Mouse (Mus musculus) spleen, embryonic (tissue): ENCODE data around the gene Duox1.

Experiments
- CTCF ChIA-PET: fragments of 350-600 bp; sonication (Branson Sonifier 250); formaldehyde crosslinking; loops from one replicate; lab custom pipeline; 2022; lab: Charles Lee

Duox1 gene

DNA sequence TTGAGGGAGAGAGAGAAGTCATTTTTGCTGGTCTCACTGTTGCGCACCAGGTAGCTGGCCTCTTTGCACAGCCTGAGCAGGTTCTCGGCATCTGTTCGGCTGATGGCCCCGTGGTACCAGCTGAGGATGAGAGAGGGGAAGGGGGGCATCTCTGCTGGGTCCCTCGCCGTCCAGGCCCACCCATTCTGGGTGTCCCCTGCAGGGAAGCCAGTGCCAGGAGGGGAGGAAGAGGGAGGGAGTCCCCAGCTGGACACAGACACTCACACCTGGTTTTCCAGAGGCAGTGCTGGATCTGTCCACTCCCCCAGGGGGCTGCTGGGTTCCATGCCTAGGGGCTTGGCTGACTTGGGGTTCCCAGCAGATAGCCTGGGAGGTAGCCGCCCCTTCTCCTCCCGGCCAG is 38.3 kb downstream of the Duox1 start:
- CTCF ChIA-PET, result no interaction called here

DNA sequence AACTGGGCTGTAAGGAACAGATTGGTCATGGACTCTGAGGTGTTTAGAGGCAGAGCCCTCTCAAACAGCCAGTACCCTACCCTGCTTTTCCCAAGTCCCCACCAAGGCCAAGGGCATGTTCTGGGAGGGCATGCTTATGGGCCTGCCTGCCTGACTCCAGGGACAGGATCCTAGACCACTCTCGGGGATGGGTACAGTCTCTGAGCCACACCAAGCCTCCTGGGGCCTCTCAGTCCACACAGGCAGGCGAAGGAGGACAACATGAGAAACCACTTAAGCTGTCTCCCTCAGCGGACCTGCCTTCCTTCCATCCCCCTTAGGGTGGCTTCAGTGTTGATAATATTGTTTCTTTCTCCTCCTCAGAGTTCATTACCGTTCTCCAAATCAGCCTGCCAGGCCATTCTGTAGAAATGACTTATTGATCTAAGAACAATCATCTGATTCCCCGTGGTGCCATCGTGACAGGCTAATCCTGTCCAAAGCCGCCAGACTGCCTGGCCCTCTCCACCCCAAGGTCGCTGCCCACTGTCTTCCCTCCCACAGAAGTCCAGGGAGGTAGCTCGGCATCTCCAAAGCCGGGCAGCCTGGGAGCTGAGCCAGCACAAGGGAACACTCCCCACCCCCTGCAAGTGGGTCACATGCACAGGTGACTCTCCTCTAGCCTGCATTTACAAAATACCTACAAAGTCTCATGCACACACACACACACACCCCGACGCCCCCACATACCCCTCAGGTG is 38.9 kb downstream of the Duox1 start:
- CTCF ChIA-PET, result interaction anchor here (0.7 kb wide), 1 partner anchor 400 kb away, joined by 11 read pairs; no protein-coding TSS in a partner anchor

DNA sequence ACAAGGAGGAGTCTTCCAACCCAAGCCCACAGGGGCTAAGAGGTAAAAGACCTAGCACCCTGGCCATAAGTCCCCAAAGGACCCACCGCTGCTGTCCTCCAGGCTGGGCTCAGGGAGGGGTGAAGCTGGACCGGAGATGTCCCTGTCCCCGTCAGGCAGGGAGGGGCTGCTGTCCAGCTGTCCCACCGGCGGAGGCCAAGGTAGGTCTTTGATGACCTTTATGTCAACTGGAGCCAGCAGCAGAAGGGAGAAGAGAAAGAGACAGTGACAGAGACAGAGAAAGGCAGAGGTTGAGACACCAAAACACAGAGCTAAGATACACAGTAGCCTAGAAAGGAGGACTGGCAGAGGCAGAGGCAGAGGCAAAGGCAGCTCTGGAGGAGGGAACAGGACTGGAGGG is 39.9 kb downstream of the Duox1 start:
- CTCF ChIA-PET, result interaction anchor here (0.7 kb wide), 1 partner anchor 399 kb away, joined by 11 read pairs; no protein-coding TSS in a partner anchor

DNA sequence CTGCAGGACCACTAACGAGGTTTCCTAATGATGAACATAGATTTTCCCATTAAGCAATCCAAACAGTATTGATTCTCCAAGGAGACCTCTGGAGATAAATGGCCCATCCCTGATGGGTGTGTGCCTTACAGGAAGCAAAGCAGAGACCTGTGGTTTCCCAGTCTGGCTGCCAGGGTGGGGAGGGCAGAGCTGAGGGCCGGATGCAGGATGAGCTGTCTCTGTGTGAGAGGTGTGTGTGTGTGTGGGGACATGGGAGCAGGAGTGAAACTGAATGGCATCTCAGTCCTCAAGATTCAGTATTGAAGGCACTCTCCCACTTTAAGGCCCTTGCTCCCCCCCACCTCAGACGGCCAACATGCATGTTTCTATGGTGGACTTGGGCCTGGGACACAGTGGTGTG is 40.7 kb downstream of the Duox1 start:
- CTCF ChIA-PET, result no interaction called here

DNA sequence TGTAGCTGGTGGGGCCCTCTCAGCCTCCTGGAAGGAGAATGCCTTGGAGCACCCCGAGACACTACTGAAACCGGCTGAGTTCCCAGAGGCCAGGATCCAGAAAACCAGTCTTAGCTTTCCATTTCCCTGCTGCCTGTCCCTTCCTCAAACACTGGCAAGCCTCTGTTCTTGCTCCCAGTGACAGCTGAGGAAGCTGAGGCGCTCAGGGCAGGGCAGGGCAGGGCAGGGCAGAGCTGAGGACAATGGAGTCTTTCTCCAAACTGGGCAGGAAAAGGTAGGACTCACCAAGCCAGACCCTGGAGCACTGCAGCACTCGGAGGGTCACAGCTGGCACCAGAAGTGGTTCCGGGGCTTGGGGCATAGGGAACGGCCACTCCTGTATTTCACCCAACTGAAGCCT is 44.8 kb downstream of the Duox1 start:
- CTCF ChIA-PET, result no interaction called here

DNA sequence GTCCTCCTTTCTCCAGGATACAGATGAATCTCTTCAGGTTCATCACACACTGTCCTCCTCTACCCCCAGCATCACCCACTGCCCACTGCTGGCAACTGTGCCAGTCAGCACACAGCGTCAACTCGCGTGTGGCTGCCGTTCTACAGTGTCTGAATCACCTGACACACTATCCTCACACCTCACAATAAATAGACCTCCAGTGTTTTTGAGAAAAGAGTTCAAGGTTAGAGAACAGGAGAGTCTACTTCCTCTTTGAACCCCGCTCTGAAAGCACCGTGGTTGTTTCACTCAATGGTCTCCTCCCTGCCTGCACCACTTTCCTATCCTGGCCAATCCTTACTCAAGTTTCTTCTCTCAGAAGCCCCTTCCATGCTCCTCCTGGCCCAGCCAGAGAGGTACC is 45.7 kb downstream of the Duox1 start:
- CTCF ChIA-PET, result no interaction called here

DNA sequence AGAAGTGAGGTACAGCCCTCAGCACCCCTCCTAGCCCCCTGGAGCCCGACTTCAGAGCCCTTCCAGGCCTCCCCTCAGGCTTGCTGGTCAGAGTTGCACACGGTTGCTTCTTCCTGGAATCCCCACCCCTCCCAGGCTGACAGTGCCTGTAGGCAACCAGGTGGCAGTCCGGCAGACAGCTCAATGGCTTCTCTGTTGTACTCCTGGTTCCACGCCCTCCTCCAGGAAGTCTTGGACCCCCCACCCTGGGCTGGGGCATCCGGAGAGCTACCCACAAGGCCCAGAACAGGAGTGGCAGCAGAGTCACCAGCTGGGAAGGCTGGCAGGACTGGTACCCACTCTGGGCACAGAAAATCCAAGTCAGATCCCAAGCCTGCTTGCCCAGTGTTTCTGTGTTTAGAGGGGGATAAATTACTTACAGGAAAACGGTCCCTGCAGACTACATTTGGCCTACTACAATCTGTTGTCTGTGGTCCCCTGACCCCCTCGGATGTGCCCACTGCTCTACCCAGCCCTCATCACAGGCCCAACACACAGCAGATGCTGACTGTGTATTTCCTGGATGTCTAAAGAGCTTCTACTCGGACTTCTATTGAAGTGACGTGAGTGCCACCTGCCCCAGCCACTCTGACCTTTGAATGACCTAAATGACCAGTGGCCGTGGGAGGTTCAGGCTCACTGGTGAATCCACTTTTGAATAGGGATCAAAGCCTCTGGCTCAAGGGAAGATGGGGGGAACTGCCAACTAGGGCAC is 46.6 kb downstream of the Duox1 start:
- CTCF ChIA-PET, result interaction anchor here (0.6 kb wide), 1 partner anchor 9 kb away, joined by 3 read pairs; no protein-coding TSS in a partner anchor

DNA sequence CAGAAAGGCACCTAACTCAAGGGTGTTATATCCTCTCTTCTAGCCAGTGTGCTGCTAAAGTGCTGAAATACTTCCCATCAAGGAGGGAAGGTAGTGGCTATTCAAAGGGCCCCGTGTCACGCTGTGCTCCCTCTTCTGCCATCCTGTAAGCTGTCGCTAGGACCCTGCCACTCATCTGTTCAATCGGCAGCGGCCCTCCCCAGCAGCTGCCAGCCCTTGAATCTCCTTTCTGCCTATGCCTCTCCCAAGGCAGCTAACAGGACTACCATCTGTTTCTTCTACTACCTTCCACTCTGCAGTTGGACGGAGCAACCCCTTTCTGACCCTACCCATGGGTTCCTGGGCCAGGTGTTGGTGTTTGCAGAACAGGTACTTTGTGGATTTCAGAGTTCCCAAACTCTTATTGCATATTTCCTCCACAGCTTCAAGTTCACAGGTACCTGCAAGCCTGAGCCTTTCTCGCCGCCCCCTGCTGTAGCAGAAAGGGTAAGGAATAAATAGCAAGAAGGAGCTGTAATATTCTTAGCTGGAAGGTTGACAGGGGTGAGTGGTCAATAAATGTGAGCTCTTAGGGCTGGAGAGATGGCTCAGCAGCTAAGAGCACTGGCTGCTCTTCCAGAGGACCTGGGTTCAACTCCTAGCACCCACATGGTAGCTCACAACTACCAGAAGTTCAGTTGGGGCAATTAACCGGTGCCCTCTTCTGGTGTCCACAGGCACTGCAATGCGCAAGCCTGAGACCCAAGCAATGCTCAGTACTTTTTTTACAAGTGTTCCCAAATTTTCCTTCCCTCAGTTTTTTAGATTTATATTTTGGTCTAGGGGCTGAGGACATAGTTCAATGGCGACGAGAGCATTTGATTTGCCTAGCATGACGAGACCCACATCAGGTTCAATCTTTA is 47.4 kb downstream of the Duox1 start:
- CTCF ChIA-PET, result no interaction called here

DNA sequence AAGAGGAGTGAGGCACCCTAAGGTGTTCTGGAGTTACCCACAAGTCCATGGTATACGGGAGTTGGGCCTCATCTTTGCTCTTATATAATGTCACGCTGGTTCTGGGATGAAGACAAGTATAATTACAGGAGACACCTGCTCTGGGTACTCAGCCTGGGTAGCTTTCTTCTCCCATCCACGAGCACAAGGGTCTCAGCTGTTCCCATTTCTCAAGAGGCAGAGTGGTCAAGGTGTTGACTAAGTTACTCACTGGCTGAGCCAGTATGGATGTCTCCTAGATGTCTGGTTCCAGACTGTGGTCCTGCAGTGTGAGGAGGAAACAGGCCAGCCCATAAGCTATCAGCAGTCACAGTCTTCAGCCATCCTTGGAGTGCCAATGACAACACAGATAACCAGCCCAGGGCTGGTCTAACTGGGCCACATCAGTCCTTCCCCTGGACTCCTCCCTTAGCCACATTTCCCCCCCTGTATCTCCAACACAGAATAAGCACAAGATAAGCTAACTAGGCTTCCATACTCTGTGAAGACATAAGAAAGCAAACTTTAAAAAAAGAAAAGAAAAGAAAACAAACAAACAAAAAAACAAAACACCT is 49.0 kb downstream of the Duox1 start:
- CTCF ChIA-PET, result no interaction called here

DNA sequence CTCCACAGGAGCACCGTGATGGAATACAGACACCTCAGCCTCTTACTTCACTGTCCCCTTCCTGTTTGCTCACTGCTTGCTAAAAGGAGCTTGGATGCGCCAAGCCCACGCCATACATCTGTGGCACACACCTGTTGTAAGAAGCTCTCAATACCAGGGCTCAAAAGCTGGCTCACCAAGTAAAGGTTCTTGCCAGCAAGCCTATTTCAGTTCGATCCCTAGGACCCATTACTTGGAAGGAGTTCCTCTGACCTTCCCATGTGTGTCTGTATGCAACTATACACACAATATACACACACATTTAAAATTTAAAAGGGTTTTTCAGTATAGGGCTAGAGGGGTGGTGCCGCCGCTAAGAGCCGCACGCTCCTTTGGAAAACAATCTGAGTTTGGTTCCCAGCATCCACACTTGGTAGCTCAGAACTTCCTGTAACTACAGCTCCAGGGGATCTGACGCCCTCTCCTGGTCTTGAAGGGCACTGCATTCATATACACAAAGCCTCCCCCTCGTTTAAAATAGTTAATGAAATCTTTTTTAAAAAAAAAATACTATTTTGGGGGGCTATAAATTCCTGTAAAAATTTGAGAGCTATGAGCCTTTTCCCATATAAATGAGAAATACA is 49.9 kb downstream of the Duox1 start:
- CTCF ChIA-PET, result no interaction called here

DNA sequence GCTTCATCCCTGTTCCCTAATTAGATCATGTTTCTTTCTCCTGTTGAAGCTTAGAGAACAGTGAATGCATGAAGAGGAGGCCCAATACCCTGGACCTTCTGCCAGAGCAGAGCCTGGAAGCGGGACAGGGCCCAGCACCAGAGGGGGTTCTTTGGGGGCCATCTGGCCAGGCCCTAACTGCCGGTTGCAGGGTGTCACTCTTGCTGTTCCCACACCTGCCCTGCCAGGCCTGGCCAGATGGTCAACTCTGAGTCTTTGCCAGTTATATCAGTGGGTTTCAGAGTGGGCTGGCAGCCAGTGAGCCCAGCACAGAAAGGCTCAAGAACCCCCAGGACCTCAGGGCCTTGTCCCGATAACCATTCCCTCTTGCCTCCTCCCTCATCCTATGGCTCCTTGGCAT is 50.6 kb downstream of the Duox1 start:
- CTCF ChIA-PET, result interaction anchor here (1.3 kb wide), 1 partner anchor 57 kb away, joined by 3 read pairs; no protein-coding TSS in a partner anchor

DNA sequence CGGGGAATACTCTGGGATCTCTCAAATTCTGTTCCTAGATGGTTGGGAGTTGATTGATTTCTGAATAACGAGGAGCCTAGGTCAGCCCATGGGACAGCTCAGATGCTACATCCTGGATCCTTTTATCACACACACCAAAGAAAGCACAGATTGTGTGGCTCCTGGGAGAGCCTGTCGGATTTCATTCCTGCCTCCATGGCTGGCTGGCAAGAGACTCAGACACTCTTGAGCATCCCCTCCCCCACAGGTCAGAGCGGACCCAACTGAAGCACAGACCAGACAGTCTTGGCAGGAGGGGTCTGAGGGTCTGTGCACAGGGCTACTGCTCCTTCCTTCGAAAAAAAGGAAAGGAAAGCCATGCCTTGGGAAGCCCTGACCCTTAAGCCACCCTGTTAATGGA is 51.2 kb downstream of the Duox1 start:
- CTCF ChIA-PET, result interaction anchor here (0.7 to 1.3 kb wide), 3 partner anchors 9 to 57 kb away, joined by 3 to 5 read pairs (median 5); no protein-coding TSS in a partner anchor

DNA sequence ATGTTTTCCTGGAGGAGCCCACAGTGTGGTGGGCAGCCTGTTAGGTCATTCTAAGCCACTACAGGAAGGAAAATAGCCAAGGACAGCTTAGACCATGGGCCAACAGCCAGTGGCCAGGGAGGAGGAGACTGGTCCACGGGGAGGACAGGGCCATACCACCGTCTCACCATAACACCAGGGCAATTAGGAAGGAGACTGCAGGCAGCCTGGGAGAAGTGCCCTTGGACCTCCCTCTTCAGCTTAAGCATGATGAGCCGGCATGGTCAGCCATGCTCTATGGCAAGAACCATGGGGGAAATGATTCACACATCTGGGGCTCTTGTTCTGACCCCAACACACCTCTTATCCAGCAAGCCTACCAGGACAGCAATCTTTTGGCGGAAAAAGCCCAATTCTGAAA is 51.7 kb downstream of the Duox1 start:
- CTCF ChIA-PET, result interaction anchor here (0.5 to 1.2 kb wide), 3 partner anchors 9 to 91 kb away, joined by 5 to 8 read pairs (median 5); no protein-coding TSS in a partner anchor

DNA sequence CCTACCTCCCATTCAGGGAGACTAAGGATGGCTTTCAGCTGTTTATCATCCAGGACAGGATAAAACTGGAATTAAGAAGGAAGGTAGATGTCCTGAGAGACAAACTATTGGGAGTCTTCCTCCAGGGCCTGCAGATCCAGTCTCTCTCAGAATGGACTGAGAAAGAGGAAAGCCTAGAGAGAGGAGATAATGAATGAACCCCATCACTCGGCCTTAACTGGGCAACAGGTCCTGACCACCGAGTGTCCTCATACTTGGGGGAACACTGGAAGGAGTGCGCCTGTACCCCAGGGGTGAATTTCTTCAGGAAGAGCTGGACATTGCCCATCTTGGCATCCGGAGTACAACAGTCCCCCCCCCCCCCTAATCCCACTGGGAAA is 52.2 kb downstream of the Duox1 start:
- CTCF ChIA-PET, result interaction anchor here (0.5 to 1.2 kb wide), 4 partner anchors 10 to 139 kb away, joined by 4 to 8 read pairs (median 5); no protein-coding TSS in a partner anchor

DNA sequence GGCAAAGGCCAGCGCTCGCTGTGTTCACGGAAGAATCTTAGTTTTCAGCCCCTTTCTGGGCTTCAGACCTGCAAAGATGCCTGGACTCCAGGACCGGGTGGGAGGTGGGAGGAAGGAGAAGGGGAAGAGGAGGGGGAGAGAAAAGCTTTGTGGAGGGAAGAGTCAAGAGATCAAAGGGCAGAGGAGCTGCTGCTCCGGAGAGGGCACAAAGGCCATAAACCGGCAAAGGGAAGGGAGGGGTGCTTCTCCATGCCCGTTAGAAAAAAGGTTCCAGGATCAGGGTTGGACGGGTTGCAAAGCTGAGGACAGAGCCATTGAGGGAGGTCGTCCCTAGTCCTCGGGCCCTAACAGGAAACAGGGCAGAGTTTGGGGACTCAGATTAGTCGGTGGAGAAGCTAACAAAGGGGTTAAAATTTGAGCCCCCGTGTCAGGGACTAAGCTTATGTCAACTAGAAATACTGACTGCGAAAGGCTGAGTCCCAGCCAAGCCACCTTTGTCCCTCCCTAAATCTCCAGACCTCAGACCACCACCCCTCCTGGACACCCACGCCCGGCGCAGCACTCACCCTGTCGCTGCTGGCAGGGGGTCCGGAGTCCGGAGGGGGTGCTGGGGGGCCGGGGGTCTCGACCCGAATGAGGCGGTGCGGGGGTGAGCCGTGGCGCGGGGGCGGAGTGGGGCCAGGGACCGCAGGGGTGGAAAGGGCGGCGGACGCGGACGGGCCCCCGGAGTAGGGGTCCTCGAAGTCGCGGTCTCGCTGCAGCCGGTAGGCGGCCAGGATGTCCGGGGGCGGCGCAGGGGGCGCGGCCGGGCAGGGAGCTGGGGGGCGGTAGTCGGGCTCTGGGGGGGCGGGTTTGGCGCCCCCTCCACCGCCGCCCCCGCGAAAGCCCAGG is 52.9 kb downstream of the Duox1 start:
- CTCF ChIA-PET, result interaction anchor here (0.6 to 1.2 kb wide), 3 partner anchors 10 to 139 kb away, joined by 4 to 7 read pairs (median 5); no protein-coding TSS in a partner anchor

DNA sequence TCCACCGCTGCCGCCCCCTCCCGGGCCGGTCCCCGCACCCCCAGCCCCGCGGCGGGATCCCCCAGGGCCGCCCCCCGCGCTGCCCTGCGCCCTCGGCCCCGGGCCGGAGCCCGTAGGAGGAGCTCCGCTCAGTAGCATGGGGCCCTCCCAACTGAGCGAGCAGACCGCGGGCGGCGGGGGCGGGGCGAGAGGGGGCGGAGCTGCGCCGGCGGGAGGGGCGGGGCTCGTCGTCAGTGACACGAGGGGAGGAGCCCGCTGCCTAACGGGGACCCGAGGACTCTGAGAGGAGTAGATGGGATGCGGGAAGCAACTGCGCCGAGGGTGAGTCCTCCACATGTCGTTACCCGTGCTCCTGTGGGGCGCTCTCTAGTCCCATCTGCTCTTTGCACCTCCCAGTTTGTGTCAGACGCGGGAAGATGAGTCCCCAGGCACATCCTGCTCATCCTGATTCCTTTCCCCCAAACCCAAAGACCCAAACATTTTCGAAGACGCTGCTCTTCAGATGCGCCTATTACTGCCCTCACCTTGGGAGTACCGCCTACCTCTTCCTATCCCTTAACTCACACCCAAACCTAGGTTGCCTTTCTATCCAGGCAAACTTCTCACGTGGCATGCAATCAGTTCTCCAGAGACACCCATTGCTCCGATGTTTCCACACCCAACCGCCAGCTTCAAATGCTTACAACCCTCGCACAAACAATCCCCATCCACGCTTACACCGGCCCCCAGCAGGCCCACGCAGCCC is 53.7 kb downstream of the Duox1 start, which contains the start of gene Shf:
Gene Shf, minus strand, starts transcription at position 168 of the 745 bp plus-strand sequence.
- CTCF ChIA-PET, result interaction anchor here (0.7 kb wide), 2 partner anchors 17 to 71 kb away, joined by 3 to 7 read pairs; no protein-coding TSS in a partner anchor

DNA sequence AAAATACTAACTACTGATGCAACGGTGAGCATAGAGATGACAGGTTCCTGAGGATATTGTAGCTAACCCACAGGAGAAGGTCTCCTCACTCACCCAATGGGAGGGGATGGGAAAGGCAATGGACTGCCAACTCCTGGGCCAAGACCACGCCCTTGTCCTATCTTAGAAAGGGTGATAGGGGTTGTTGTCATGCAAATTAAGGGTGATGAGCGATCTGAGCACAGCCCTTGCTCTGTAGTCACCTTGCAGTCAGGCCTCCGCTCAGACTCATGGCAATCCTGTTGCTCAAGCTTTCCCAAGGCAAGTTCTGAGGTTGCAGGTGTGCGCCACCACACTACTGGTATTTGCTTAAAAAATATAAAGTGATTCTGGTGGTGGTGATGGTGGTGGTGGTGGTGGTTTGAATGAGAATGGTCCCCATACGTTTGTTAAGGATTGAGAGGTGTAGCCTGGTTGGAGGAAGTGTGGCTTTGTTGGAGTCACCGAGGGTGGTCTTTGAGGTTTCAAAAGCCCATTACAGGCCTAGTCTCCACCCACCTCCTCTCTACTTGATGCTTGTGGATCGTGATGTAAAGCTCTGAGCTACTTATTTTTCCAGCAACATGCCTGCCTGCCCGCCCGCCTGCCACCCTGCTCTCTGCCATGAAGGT is 54.8 kb downstream of the Duox1 start:
- CTCF ChIA-PET, result no interaction called here

DNA sequence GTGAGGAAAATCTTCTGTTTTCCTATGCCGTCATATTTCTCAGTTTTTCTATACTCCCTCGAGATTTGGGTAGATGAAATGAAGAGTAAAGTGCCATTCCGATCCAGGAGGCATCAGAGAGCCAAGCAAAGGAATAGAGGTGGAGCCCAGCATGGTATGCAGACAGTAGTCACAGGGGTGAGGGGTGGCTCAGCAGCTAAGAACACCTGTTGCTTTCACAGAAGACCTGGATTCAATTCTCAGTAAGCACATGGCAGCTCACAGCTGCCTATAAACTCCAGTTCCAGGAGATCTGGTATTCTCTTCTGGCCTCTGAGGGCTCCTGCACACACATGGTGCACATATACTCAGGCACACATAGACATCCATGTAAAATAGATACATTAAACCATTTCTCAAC is 56.6 kb downstream of the Duox1 start:
- CTCF ChIA-PET, result no interaction called here
